Mouse (Mus musculus) erythroblast, embryonic 14.5 days (primary cell): Measurements from ENCODE around the gene Wdr90. TPM values are rescaled to one million over a fixed set of nuclear protein-coding genes. Genes with fewer than 3 reads are reported as not detected.
A peak's percentile ranks its signal among the peaks of the same experiment; 100 is the strongest.

Experiments used
- H3K27me3 ChIP-seq: 2 replicates; pipeline ENCODE4 v1.6.1; 2012; ENCODE audit warnings: inconsistent platforms; ENCODE audit not compliant: control insufficient read depth
- H3K36me3 ChIP-seq: 2 replicates; pipeline ENCODE4 v1.6.1; 2012; ENCODE audit warnings: mild to moderate bottlenecking, inconsistent platforms; ENCODE audit not compliant: control insufficient read depth
- H3K4me1 ChIP-seq: 2 replicates; pipeline ENCODE4 v1.6.1; 2012; ENCODE audit warnings: inconsistent platforms; ENCODE audit not compliant: control insufficient read depth
- H3K4me3 ChIP-seq: replicated peaks from 2 replicates; pipeline ENCODE3; 2012; ENCODE audit warnings: moderate library complexity, mild to moderate bottlenecking, inconsistent platforms
- H3K9me3 ChIP-seq: 2 replicates; pipeline ENCODE4 v1.6.1; 2012; ENCODE audit warnings: low read length, inconsistent platforms, mixed read lengths; ENCODE audit not compliant: control insufficient read depth
- GATA1 ChIP-seq: IDR thresholded peaks from 2 replicates; pipeline ENCODE4 v1.6.1; 2012; ENCODE audit warnings: low read length, inconsistent platforms, mixed read lengths
- TAL1 ChIP-seq: IDR thresholded peaks from 3 replicates; pipeline ENCODE4 v1.6.1; 2012; ENCODE audit warnings: low read length, inconsistent platforms, mixed read lengths
- polyA plus RNA-seq: library from polyadenylated mRNA; stranded (reverse); fragments of >175 nt; gene quantifications from 2 replicates; pipeline ENCODE4 v1.2.3, GENCODE M21; 2012

Wdr90 gene
- polyA plus RNA-seq, 1 experiment: 1.9 TPM

DNA sequence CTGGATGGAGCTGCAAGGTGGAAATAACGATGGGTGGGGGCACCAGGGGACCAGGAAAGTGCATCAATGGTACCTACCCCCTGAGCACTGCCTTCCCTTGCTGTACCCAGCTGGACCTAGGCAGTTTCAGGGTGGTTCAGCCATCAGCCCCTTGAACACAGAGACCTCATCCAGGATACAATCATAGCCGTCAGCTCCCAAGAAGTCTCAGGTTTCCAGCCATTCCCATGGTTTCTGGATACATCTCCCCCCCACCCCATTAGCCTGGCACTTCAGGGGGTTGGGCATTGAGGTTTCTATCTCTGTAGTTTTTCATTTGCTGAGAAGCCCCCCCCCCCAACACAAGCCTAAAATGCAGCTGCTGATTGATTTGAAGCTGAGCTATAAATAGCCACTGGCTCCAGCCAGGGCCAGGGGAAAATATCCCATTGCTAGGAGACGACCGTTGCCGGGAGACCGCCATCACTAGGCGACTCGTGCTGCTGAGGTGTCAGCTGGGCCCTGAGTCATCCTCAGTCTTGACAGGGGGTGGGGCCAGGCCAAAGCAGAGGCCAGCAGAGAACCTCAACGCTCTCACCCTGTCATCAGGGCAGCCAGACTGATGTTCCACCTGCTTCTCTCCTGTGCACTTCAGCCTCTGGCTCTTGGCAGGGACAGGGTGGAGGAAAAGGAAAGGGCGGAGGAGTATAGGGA, 58.3 kb downstream of the Wdr90 start:
- peaks cover 49% of the 10 kb centered on the region for H3K27me3 ChIP-seq

GRCm38 (mm10) chr17:25801029-25801428, 60.3 kb downstream of the Wdr90 start:
- no peak for TF ChIP-seq TAL1
- TF ChIP-seq GATA1: no peak
- H3K27me3 ChIP-seq: peaks cover 36% of the 10 kb centered on the region
- no peaks in the 10 kb centered on the region for H3K9me3 ChIP-seq
- peaks cover 14% of the 10 kb centered on the region for H3K4me1 ChIP-seq
- H3K36me3 ChIP-seq: no peaks in the 10 kb centered on the region
- H3K4me3 ChIP-seq: no peak overlapping the region

More for the DNA sequence above, 58.3 kb downstream of the Wdr90 start:
- H3K4me1 ChIP-seq: no peaks in the 10 kb centered on the region; the same call in 1 of the 2 replicates
- TF ChIP-seq TAL1 (no peak), GATA1 (no peak)
- no peaks in the 10 kb centered on the region for H3K9me3 ChIP-seq
- no peaks in the 10 kb centered on the region for H3K36me3 ChIP-seq
- H3K4me3 ChIP-seq: no peak overlapping the region

DNA sequence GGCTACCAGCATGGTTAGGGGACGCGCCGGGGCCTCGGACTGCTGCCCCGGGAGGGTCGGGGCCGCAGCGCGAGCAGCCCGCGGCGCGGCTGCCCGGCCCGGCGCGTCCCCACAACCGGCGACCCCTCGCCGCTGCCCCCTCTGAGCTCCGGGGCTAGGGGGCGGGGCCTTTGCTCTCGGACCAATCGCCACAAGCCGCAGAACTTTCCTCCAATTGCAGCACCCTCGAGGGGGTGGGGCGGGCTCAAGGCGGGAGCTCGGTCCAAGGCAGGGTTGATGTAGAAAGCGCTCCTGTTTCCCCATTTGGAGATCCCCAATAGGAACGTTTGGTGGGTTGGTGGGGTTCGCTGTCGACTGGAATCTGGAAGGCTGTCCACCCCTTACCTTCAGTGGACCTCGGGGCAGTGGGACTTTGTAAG, 64.3 kb downstream of the Wdr90 start, which contains the start of gene Metrn:
TSS of gene Metrn (minus strand) at position 186 of the 419 bp plus-strand sequence.
- H3K4me1 ChIP-seq: peaks cover 52% of the 10 kb centered on the region

GRCm38 (mm10) chr17:25796211-25796771, 65.0 kb downstream of the Wdr90 start:
- Histone ChIP-seq H3K9me3 (no peaks in the 10 kb centered on the region), H3K36me3 (peaks cover 7% of the 10 kb centered on the region), H3K4me1 (peaks cover 59% of the 10 kb centered on the region), H3K4me3 (peak overlapping the region; percentile 82), H3K27me3 (peaks cover 2% of the 10 kb centered on the region)
- no peak for TF ChIP-seq GATA1
- TF ChIP-seq TAL1: no peak

More for the DNA sequence above, 64.3 kb downstream of the Wdr90 start, which contains the start of gene Metrn:
- Histone ChIP-seq H3K9me3 (no peaks in the 10 kb centered on the region), H3K36me3 (peaks cover 7% of the 10 kb centered on the region), H3K4me3 (peak within 1 kb of the TSS; percentile 82), H3K27me3 (peaks cover 8% of the 10 kb centered on the region)
- TF ChIP-seq TAL1: no peak
- no peak for TF ChIP-seq GATA1

GRCm38 (mm10) chr17:25795609-25796092, 65.7 kb downstream of the Wdr90 start, which contains the start of gene AC134908.4:
TSS of gene AC134908.4 (minus strand) at chr17:25795659.
- H3K4me1 ChIP-seq: peaks cover 66% of the 10 kb centered on the region

GRCm38 (mm10) chr17:25794998-25795397, 66.3 kb downstream of the Wdr90 start:
- H3K36me3 ChIP-seq: peaks cover 13% of the 10 kb centered on the region
- peaks cover 68% of the 10 kb centered on the region for H3K4me1 ChIP-seq
- no peak overlapping the region for H3K4me3 ChIP-seq
- H3K9me3 ChIP-seq: no peaks in the 10 kb centered on the region
- no peak for TF ChIP-seq GATA1
- TF ChIP-seq TAL1: no peak
- no peaks in the 10 kb centered on the region; the same call in 1 of the 2 replicates for H3K27me3 ChIP-seq

More at GRCm38 (mm10) chr17:25795609-25796092, 65.7 kb downstream of the Wdr90 start, which contains the start of gene AC134908.4:
- no peak for TF ChIP-seq GATA1
- TF ChIP-seq TAL1: no peak
- no peaks in the 10 kb centered on the region for H3K9me3 ChIP-seq
- H3K27me3 ChIP-seq: no peaks in the 10 kb centered on the region; the same call in 1 of the 2 replicates
- peak within 1 kb of the TSS; percentile 82 for H3K4me3 ChIP-seq
- peaks cover 9% of the 10 kb centered on the region for H3K36me3 ChIP-seq

Other genes starting within 250 kb of the Wdr90 start
- not detected in 2 replicates for gene Gng13, start 144.3 kb downstream of the Wdr90 start, polyA plus RNA-seq
- 15.6 and 20.0 TPM in 2 replicates for gene Chtf18, start 134.1 kb downstream of the Wdr90 start, polyA plus RNA-seq
- 3.2 and 4.0 TPM in 2 replicates for gene Rpusd1, start 133.8 kb downstream of the Wdr90 start, polyA plus RNA-seq
- not detected in 2 replicates for gene Mslnl, start 125.5 kb downstream of the Wdr90 start, polyA plus RNA-seq
- gene Msln, start 107.1 kb downstream of the Wdr90 start, polyA plus RNA-seq: not detected in 2 replicates
- 2.0 TPM in 2 replicates for gene Narfl, start 87.7 kb downstream of the Wdr90 start, polyA plus RNA-seq
- 0.46 and 0.59 TPM in 2 replicates for gene Haghl, start 75.8 kb downstream of the Wdr90 start, polyA plus RNA-seq
- not detected in 2 replicates for gene Ccdc78, start 74.9 kb downstream of the Wdr90 start, polyA plus RNA-seq
- gene Fam173a, start 68.6 kb downstream of the Wdr90 start, polyA plus RNA-seq: 2.8 and 3.7 TPM in 2 replicates
- not detected in 2 replicates for gene AC134908.4, start 65.8 kb downstream of the Wdr90 start, polyA plus RNA-seq
- 7.2 and 7.4 TPM in 2 replicates for gene Metrn, start 64.4 kb downstream of the Wdr90 start, polyA plus RNA-seq
- gene Fbxl16, start 52.4 kb downstream of the Wdr90 start, polyA plus RNA-seq: not detected in 2 replicates
- gene Wdr24, start 37.9 kb downstream of the Wdr90 start, polyA plus RNA-seq: 0.32 and 0.68 TPM in 2 replicates
- gene Jmjd8, start 32.6 kb downstream of the Wdr90 start, polyA plus RNA-seq: 0.31 and 0.65 TPM in 2 replicates
- gene Stub1, start 28.1 kb downstream of the Wdr90 start, polyA plus RNA-seq: 10.1 and 10.6 TPM in 2 replicates
- gene Rhbdl1, start 24.2 kb downstream of the Wdr90 start, polyA plus RNA-seq: 0.22 and 0.54 TPM in 2 replicates
- gene Gm20683, start 19.7 kb downstream of the Wdr90 start, polyA plus RNA-seq: 0.68 and 1.1 TPM in 2 replicates
- 17.7 and 19.8 TPM in 2 replicates for gene Rhot2, start 16.6 kb downstream of the Wdr90 start, polyA plus RNA-seq
- gene Mcrip2, start 7.3 kb upstream of the Wdr90 start, polyA plus RNA-seq: 3.7 and 4.0 TPM in 2 replicates
- 6.4 and 8.3 TPM in 2 replicates for gene Mettl26, start 13.6 kb upstream of the Wdr90 start, polyA plus RNA-seq
- gene Wfikkn1, start 19.4 kb upstream of the Wdr90 start, polyA plus RNA-seq: 0.17 and 0.18 TPM in 2 replicates
- gene Rab40c, start 58.2 kb upstream of the Wdr90 start, polyA plus RNA-seq: 0.68 and 1.0 TPM in 2 replicates
- gene Pigq, start 83.4 kb upstream of the Wdr90 start, polyA plus RNA-seq: 164 and 218 TPM in 2 replicates
- 2.9 and 3.4 TPM in 2 replicates for gene Nhlrc4, start 83.5 kb upstream of the Wdr90 start, polyA plus RNA-seq
- gene A930017K11Rik, start 91.1 kb upstream of the Wdr90 start, polyA plus RNA-seq: 0.25 TPM in 2 replicates
- 6.2 and 6.3 TPM in 2 replicates for gene Capn15, start 124.3 kb upstream of the Wdr90 start, polyA plus RNA-seq
- gene Rab11fip3, start 208.1 kb upstream of the Wdr90 start, polyA plus RNA-seq: 0.23 and 0.36 TPM in 2 replicates
- 0.02 TPM in 1 of 2 replicates, not detected in the other for gene Decr2, start 228.8 kb upstream of the Wdr90 start, polyA plus RNA-seq
- 5.5 and 9.0 TPM in 2 replicates for gene Nme4, start 234.1 kb upstream of the Wdr90 start, polyA plus RNA-seq